Comparison of ENCODE assay signal across 25 mouse cellular contexts in genomic region chrX:12593824-12594223, GRCm38 (mm10). TPM values are rescaled to one million over a fixed set of nuclear protein-coding genes. Genes with fewer than 3 reads are reported as not detected.
DNase-seq lines count a peak whose midpoint lies in the region; ATAC-seq and TF ChIP-seq lines count a peak whose summit lies in the region.
"Had no signal": no experiment of that assay in that cellular context is flagged by ENCODE, and none has a peak within 500 bp of the region (broad histone marks: within the 10 kb centered on the region; RNA-seq: fewer than 3 reads in every experiment).

No protein-coding gene starts in this region.

- no peak overlapping the region for H3K9ac ChIP-seq in liver, embryonic 14.5 days (replicated peaks)
- H3K9ac ChIP-seq in liver, postnatal 0 days (replicated peaks): no peak overlapping the region
- no peak overlapping the region for H3K9ac ChIP-seq in forebrain, embryonic 11.5 days (ENCODE audit: low read length)
- H3K9ac ChIP-seq: embryonic facial prominence, embryonic 12.5 days; embryonic facial prominence, embryonic 15.5 days; forebrain, embryonic 12.5 days; forebrain, embryonic 15.5 days; heart, embryonic 12.5 days; heart, embryonic 15.5 days; hindbrain, embryonic 13.5 days had no signal

- WGBS in liver, embryonic 14.5 days (ENCODE audit: insufficient replicate concordance): 60% methylated on average over 5 of the region's 5 CpGs
- WGBS in liver, postnatal 0 days (ENCODE audit: insufficient replicate concordance): 73% methylated on average over 5 of the region's 5 CpGs
- 81% methylated on average over 5 of the region's 5 CpGs for WGBS in forebrain, embryonic 11.5 days

- no peak for TF ChIP-seq EP300 in liver, embryonic 14.5 days (IDR thresholded peaks at IDR 0.05; ENCODE audit: low read depth)
- TF ChIP-seq EP300 in liver, postnatal 0 days (IDR thresholded peaks at IDR 0.05; ENCODE audit: low read depth): no peak

- DNase-seq in heart, adult 11 months: peak; percentile 73
- no peak for DNase-seq in heart, adult 18-20 months
- DNase-seq in liver, embryonic 14.5 days (ENCODE audit: low read depth in 3 of 3, low spot score in 3 of 3): no peak
- no peak for DNase-seq in liver, postnatal 0 days
- no peak for DNase-seq in forebrain, embryonic 11.5 days (ENCODE audit: low spot score)
- DNase-seq: adrenal gland, postnatal 10 days; adrenal gland, postnatal 36 days; cerebellum, adult 18-20 months; cerebellum, adult 9-10 months; cerebellum, postnatal 25 days; gastrocnemius, postnatal 10 days; gastrocnemius, postnatal 36 days; heart, postnatal 10 days; heart, postnatal 36 days had no signal

- H3K4me2 ChIP-seq in liver, embryonic 14.5 days (ENCODE audit: low read depth): no peak overlapping the region
- H3K4me2 ChIP-seq in liver, postnatal 0 days (ENCODE audit: low read depth, low read length): no peak overlapping the region
- H3K4me2 ChIP-seq in forebrain, embryonic 11.5 days (ENCODE audit: low read depth, low read length, severe bottlenecking): no peak overlapping the region
- H3K4me2 ChIP-seq: embryonic facial prominence, embryonic 12.5 days; embryonic facial prominence, embryonic 15.5 days; forebrain, embryonic 12.5 days; forebrain, embryonic 15.5 days; heart, embryonic 12.5 days; heart, embryonic 15.5 days; hindbrain, embryonic 13.5 days had no signal

- no peaks in the 10 kb centered on the region for H3K36me3 ChIP-seq in liver, embryonic 14.5 days (replicated peaks; ENCODE audit: control insufficient read depth, insufficient read depth, low read depth)
- no peaks in the 10 kb centered on the region for H3K36me3 ChIP-seq in liver, postnatal 0 days (replicated peaks; ENCODE audit: insufficient read depth, low read length)
- H3K36me3 ChIP-seq in forebrain, embryonic 11.5 days (ENCODE audit: control insufficient read depth, insufficient read depth, low read length): no peaks in the 10 kb centered on the region
- H3K36me3 ChIP-seq: embryonic facial prominence, embryonic 12.5 days; embryonic facial prominence, embryonic 15.5 days; heart, embryonic 15.5 days had no signal

- peaks cover 0 to 5% of the 10 kb centered on the region in 2 experiments; a peak in 3 of 4 replicates for H3K4me1 ChIP-seq in liver, embryonic 14.5 days (replicated peaks; ENCODE audit: control insufficient read depth in 2 of 2, insufficient read depth in 2 of 2, low read length in 1 of 2)
- H3K4me1 ChIP-seq in liver, postnatal 0 days (ENCODE audit: insufficient read depth): no peaks in the 10 kb centered on the region
- H3K4me1 ChIP-seq in forebrain, embryonic 11.5 days (replicated peaks; ENCODE audit: control insufficient read depth, insufficient read depth, low read length): no peaks in the 10 kb centered on the region
- H3K4me1 ChIP-seq: embryonic facial prominence, embryonic 12.5 days; embryonic facial prominence, embryonic 15.5 days; heart, embryonic 15.5 days had no signal

- no peaks in the 10 kb centered on the region for H3K9me3 ChIP-seq in liver, embryonic 14.5 days (ENCODE audit: control insufficient read depth, low read length)
- H3K9me3 ChIP-seq in liver, postnatal 0 days (ENCODE audit: low read length): no peaks in the 10 kb centered on the region
- no peaks in the 10 kb centered on the region for H3K9me3 ChIP-seq in forebrain, embryonic 11.5 days (ENCODE audit: control insufficient read depth, low read length)
- H3K9me3 ChIP-seq: embryonic facial prominence, embryonic 12.5 days; embryonic facial prominence, embryonic 15.5 days; forebrain, embryonic 12.5 days; forebrain, embryonic 15.5 days; heart, embryonic 12.5 days; heart, embryonic 15.5 days; hindbrain, embryonic 10.5 days; hindbrain, embryonic 13.5 days had no signal

- no peaks in the 10 kb centered on the region for H3K27me3 ChIP-seq in liver, embryonic 14.5 days (ENCODE audit: control insufficient read depth, insufficient read depth, low read length)
- no peaks in the 10 kb centered on the region; the same call in 1 of the 2 replicates for H3K27me3 ChIP-seq in liver, postnatal 0 days (ENCODE audit: insufficient read depth, low read length)
- no peaks in the 10 kb centered on the region for H3K27me3 ChIP-seq in forebrain, embryonic 11.5 days (ENCODE audit: control insufficient read depth, insufficient read depth, low read length)
- H3K27me3 ChIP-seq: embryonic facial prominence, embryonic 12.5 days; embryonic facial prominence, embryonic 15.5 days; forebrain, embryonic 12.5 days; forebrain, embryonic 15.5 days; heart, embryonic 12.5 days; heart, embryonic 15.5 days; hindbrain, embryonic 13.5 days had no signal

- peak; percentile 55 for ATAC-seq in liver, embryonic 14.5 days (ENCODE audit: insufficient read depth)
- ATAC-seq in liver, postnatal 0 days: no peak
- ATAC-seq in megakaryocyte-erythroid progenitor cell, adult 5-6 weeks (replicated peaks; ENCODE audit: low FRiP score, low TSS enrichment, poor library complexity, severe bottlenecking): peak; percentile 67
- ATAC-seq in forebrain, embryonic 11.5 days (replicated peaks; ENCODE audit: low FRiP score): no peak
- ATAC-seq: forebrain, embryonic 15.5 days; hindbrain, embryonic 16.5 days; Patski had no signal

- no peak overlapping the region for H3K27ac ChIP-seq in liver, embryonic 14.5 days
- no peak overlapping the region for H3K27ac ChIP-seq in liver, postnatal 0 days (ENCODE audit: low read depth)
- H3K27ac ChIP-seq in forebrain, embryonic 11.5 days (ENCODE audit: low read depth, low read length): no peak overlapping the region
- H3K27ac ChIP-seq: embryonic facial prominence, embryonic 12.5 days; embryonic facial prominence, embryonic 15.5 days; forebrain, embryonic 12.5 days; forebrain, embryonic 15.5 days; heart, embryonic 15.5 days; hindbrain, embryonic 10.5 days; hindbrain, embryonic 13.5 days had no signal

- no peak for TF ChIP-seq CTCF in liver, embryonic 14.5 days (IDR thresholded peaks at IDR 0.05; ENCODE audit: low read depth)
- TF ChIP-seq CTCF in liver, postnatal 0 days (IDR thresholded peaks at IDR 0.05; ENCODE audit: low read depth): no peak

- H3K4me3 ChIP-seq in liver, embryonic 14.5 days (ENCODE audit: insufficient read depth in 1 of 2, low read depth in 2 of 2, low read length in 2 of 2): no peak overlapping the region
- H3K4me3 ChIP-seq in liver, postnatal 0 days (ENCODE audit: low read depth, low read length): no peak overlapping the region
- H3K4me3 ChIP-seq in forebrain, embryonic 11.5 days (ENCODE audit: low read depth, low read length): no peak overlapping the region
- H3K4me3 ChIP-seq: embryonic facial prominence, embryonic 12.5 days; embryonic facial prominence, embryonic 15.5 days; forebrain, embryonic 12.5 days; forebrain, embryonic 15.5 days; heart, embryonic 12.5 days; heart, embryonic 15.5 days; hindbrain, embryonic 10.5 days; hindbrain, embryonic 13.5 days had no signal

RNA-seq across cellular contexts. Expression of gene Atp6ap2, which starts 6.2 kb away (rescaled TPM):
- 10 to 100 TPM; 20.3 to 24.0 TPM for total RNA-seq in heart, adult 18-20 months (2021)
- polyA plus RNA-seq in liver, embryonic 14.5 days (2012; rRNA removed): 15.7 and 18.4 TPM in 2 replicates
- 54.9 and 61.2 TPM in 2 replicates for polyA plus RNA-seq in liver, embryonic 14.5 days (2014; fragmentation: Nextera tagmentation; extraction: Ambion mirVana)
- polyA plus RNA-seq in liver, postnatal 0 days (2015; fragmentation: Nextera tagmentation; extraction: Ambion mirVana): 59.7 and 64.0 TPM in 2 replicates
- total RNA-seq in megakaryocyte-erythroid progenitor cell, adult 5-6 weeks (2014; fragmentation: Nextera tagmentation): 25.3 and 29.4 TPM in 2 replicates
- total RNA-seq in megakaryocyte-erythroid progenitor cell, adult 5-6 weeks (2017): 49.0 and 50.7 TPM in 2 replicates
- 80.7 and 81.9 TPM in 2 replicates for polyA plus RNA-seq in forebrain, embryonic 11.5 days (2014; fragmentation: Nextera tagmentation; extraction: Ambion mirVana)

Comparison
In these comparisons a context has a peak if more than half of its experiments do, and no peak if none do; other contexts are left out.
1. ATAC-seq: peak in liver, embryonic 14.5 days (single experiment) and megakaryocyte-erythroid progenitor cell, adult 5-6 weeks (single experiment); none in liver, postnatal 0 days (single experiment) and forebrain, embryonic 11.5 days (single experiment).